Mouse (Mus musculus): ENCODE measurements around the gene Fam234b.

The Fam234b gene

GRCm38 (mm10) chr6:135182925-135183324 is 14.9 kb upstream of the Fam234b start:
- DNase-seq (ENCODE audit: low spot score): no peak

DNA sequence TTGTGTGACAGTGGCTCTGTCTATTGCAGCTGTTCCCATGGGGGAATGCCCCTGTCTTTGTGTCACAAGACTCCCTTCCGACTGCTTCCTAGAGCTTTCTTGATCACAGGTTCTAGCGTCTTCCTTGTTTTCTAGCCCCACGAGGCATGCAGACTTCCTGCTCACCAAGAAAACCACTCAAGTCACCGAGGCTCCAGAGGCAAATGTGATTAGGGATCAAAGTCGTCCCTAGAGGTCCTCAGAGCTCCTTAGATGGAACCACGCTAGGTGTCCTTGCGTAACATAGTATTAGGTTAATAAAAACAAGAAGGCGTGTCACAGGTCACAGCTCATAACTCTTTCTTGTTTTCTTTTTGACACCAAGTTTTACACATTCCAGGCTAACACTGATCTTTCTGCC is 13.8 kb upstream of the Fam234b start:
- no peak for DNase-seq (ENCODE audit: low spot score)

DNA sequence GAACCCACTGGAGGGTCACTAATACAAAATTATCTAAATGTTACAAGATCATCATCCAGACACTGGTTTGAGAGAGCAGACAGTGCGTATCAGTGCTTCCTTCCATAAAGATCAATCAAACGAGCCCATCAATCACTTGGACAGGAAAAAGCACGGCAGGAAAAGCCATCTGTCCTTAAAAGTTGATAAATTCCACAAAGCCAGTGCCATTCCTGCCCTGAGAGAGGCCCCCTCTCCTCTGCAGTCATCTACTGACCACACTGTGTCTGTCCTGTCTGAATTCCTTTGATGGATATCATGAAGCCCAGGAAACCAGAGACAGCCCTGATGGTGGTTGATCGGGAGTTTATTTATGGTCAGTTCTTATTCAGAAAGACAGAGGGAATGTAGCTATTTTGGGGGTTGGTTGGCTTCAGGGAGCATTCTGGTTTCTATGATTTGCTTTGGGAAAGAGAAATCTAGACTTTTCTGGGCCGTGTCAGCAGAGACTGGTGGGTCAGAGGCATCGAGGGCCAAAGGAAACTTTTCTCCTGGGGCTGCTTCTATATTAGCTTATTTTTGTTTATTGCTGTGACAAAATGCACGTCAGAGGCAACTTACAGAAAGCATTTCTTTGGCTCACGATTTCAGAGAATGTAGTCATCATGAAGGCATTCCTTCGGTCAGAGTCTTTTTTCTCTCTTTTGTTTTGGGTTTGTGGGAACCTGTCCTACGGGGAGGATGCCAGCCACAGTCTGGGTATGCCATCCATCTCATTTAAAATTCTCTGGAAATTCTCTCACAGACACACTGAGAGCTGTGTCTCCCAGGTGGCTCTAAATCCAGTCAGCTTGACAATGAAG is 10.5 kb upstream of the Fam234b start:
- DNase-seq (ENCODE audit: low spot score): no peak

GRCm38 (mm10) chr6:135188629-135189028 is 9.1 kb upstream of the Fam234b start:
- no peak for DNase-seq (ENCODE audit: low spot score)

- no peak for DNase-seq (ENCODE audit: low spot score)
These were observed 7.7 kb upstream of the Fam234b start for GRCm38 (mm10) chr6:135190122-135190521.

DNA sequence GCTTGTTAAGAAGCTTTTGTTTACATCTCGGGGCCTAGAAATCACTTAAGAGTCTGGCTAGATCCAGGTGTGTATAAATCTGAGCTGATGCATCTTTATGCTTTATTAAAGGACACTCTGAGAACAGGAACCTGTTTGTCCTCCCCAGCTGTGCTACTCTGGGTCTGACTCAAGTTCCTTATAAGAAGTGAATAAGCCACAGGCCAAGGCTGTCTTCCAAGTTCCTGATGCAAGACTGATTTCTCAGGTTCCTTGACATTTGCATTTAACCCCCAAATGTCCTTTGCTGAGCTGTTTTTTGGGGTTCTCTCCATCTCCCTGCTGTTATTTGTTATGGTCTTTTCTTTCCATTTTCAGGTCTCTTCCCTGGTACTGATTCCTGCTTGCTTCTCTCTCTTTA is 5.9 kb upstream of the Fam234b start:
- no peak for DNase-seq (ENCODE audit: low spot score)

DNA sequence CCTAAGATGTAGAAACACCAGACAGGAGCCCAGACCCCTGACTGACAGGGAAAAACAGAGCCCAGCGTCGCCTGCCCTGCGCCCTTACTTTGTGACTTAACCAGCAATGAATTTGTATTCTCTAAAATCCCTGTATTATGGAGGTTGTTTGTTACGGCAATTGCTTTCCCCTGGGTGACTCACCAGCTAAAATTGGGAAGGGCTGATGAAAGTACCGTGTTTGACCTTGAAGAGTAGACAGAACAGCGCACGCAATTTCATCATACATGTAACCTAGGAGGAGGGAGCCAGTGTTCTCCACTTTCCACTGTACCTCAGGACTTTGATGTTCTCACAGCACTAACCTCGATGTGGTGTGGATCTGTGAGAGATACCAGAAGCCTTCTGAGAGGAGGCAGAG is 4.8 kb upstream of the Fam234b start:
- DNase-seq (ENCODE audit: low spot score): no peak

DNA sequence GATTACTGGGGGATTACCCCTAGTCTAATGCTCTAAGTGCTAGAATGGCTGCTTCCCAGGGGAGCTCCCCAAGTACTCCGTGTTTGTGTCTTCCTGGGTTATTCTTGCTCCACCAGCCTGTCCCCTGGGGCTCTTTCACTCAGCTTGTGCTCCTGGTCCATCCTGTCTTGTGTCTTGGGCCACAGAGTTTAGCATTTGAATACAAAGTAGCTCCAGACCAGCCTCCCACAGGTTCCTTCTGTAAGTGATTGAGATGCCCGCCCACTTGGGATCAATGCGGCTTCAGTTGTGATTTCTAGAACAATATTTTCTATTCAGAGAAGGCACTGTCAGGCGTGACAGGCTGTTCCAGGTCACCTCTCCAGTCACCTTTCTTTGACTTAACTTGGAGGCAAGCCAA is 4.0 kb upstream of the Fam234b start:
- DNase-seq (ENCODE audit: low spot score): no peak

GRCm38 (mm10) chr6:135194907-135195306 is 2.9 kb upstream of the Fam234b start:
- peak; percentile 62 for DNase-seq (ENCODE audit: low spot score)

- DNase-seq (ENCODE audit: low spot score): peak; percentile 91
These were observed 1.1 kb upstream of the Fam234b start for GRCm38 (mm10) chr6:135196707-135197106.

- peak; percentile 53 for DNase-seq (ENCODE audit: low spot score)
These were observed 331 bp upstream of the Fam234b start for GRCm38 (mm10) chr6:135197446-135197845.

- DNase-seq (ENCODE audit: low spot score): peak; percentile 34
These were observed 949 bp downstream of the Fam234b start for GRCm38 (mm10) chr6:135198726-135199125.

GRCm38 (mm10) chr6:135200122-135200957 is 2.6 kb downstream of the Fam234b start:
- DNase-seq (ENCODE audit: low spot score): no peak

DNA sequence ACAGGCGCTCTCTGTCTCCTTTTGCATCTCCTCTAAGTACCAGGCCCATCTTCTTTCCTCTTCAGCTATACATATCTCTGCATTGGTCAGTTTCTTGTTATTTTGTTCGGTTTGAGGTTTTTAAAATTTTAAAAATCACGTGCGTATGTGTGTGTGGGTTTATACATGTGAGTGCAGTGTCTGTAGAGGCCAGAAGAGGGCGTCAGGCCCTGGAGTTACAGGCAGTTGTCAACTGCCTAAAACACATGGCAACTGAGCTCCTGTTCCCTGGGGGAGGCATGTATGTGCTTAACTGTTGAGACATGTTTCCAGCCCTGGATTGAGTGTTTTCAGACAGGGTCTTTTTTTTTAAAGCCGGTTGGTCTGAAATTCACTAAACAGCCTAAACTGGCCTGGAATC is 4.9 kb downstream of the Fam234b start:
- no peak for DNase-seq (ENCODE audit: low spot score)

GRCm38 (mm10) chr6:135203737-135204136 is 6.0 kb downstream of the Fam234b start:
- no peak for DNase-seq (ENCODE audit: low spot score)

GRCm38 (mm10) chr6:135204869-135205268 is 7.1 kb downstream of the Fam234b start:
- no peak for DNase-seq (ENCODE audit: low spot score)

- DNase-seq (ENCODE audit: low spot score): no peak
These were observed 8.0 kb downstream of the Fam234b start for GRCm38 (mm10) chr6:135205802-135206201.

- no peak for DNase-seq (ENCODE audit: low spot score)
These were observed 9.1 kb downstream of the Fam234b start for GRCm38 (mm10) chr6:135206909-135207308.

DNA sequence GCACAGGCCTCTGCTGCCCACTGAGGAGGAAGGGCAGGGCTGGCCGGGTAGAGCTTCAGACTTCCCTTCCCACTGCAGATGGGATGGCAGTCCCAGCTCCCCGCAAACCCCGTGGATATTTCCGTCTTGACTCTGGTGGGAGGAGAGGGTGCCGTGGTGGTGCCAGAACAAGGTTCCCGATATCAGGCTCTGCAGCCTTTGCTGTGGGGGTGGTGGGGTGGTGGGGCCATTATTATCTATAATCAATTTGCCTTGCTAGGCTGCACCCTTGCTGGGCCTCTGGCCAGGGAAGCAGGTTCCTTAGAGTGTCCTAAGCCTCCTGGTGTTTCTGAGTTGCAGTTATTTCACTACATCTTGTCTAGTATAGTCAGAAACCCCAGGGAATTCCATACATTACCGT is 13.4 kb downstream of the Fam234b start:
- no peak for DNase-seq (ENCODE audit: low spot score)

GRCm38 (mm10) chr6:135212666-135213065 is 14.9 kb downstream of the Fam234b start:
- no peak for DNase-seq (ENCODE audit: low spot score)

GRCm38 (mm10) chr6:135218330-135218729 is 20.6 kb downstream of the Fam234b start:
- no peak for DNase-seq (ENCODE audit: low spot score)

DNA sequence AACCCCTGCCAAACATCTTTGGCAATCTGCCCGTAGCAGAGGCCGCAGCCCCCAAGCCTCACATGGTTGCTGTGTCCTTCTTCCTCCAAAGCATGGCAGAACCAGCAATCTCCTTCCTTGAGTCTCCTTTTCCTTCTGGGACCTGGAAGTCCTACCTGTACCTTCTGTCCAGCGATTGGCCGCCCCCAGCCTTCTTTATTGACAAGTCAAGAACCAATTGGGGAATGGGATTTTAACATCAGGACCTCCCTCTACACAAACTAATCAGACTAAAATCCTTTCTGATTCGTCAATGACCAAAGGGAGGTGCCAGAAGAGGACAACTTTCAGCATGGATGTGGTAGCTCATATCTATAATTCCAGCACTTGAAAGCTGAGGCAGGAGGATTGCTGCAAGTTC is 22.1 kb downstream of the Fam234b start:
- no peak for DNase-seq (ENCODE audit: low spot score)

DNA sequence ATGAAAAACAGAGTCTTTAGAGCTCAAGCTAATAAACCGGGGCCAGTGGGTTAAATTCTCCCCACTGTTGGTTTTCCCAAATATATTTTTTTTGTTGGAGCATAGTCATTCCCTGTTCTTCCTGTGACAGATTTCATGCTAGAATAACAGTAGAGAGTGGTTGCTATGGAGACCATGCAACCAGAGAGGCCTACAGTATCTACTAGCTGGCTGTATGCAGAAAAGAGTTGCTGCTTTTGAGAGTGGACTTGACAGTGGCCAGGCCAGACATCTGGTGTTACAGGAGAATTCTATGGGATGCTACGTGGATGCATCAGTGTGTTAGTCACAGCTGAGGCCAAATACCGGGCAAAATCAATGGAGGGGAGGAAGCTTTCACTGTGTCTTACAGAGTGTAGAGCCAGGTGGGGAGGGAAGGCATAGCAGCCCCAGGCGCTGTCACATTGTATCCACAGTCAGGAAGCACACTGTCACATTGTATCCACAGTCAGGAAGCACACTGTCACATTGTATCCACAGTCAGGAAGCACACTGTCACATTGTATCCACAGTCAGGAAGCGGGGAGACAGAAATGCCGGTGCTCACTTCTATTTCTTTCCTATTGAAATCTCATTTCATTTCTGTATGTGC is 26.1 kb downstream of the Fam234b start:
- no peak for DNase-seq (ENCODE audit: low spot score)
